Mouse (Mus musculus) thymus, adult 18-20 months (tissue): ENCODE results near the gene Tmem117.

Source experiments
- DNase-seq, 2 experiments: peaks; one replicate each; pipeline ENCODE4 v3.0.0; 2022; ENCODE audit warnings: mixed read lengths in 2 of 2

Gene Tmem117

GRCm38 (mm10) chr15:94649071-94649765, 20.2 kb downstream of the Tmem117 start:
- no peak for DNase-seq

DNA sequence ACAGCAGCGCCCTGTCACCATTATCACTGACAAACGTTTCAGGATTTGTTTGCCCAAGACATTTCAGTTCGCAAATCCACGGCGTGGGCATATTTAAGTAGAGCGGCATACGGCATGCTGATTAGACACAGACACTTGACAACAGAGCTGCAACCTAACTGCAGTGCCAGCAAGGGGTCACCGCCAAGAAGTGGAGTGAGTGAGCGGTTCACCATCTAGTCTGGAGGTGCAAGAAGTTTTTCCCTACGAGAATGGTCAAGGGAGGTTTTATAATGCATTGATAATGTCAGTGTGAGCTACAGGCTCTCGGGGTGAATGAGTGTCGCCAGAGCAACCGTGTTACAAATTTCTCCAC, 20.7 kb downstream of the Tmem117 start:
- DNase-seq, result no peak

DNA sequence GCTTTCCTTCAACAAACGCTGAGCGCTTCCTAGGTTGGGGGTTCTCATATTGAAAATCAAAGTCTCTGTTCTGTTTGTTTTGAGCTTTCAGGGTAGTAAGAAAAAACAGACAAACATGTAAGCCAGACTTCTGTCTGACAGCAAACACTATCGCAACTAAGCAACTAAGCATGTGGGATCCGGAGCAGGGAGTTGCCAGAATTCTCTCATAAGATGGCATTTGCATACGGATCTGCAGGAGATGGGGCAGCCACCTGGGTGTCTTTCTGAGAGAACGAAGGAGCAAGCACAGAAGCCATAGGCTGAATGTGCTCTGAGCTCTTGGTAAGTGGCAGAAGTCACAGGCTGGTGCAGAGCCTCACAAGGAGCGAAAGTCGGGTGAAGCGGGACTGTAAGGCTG, 22.3 kb downstream of the Tmem117 start:
- no peak for DNase-seq

- DNase-seq, result no peak
Observed at GRCm38 (mm10) chr15:94651969-94652842, 23.2 kb downstream of the Tmem117 start.

- no peak for DNase-seq
Observed at GRCm38 (mm10) chr15:94652843-94653206, 23.8 kb downstream of the Tmem117 start.

- DNase-seq, result no peak
Observed at GRCm38 (mm10) chr15:94655811-94656323, 26.8 kb downstream of the Tmem117 start.

DNA sequence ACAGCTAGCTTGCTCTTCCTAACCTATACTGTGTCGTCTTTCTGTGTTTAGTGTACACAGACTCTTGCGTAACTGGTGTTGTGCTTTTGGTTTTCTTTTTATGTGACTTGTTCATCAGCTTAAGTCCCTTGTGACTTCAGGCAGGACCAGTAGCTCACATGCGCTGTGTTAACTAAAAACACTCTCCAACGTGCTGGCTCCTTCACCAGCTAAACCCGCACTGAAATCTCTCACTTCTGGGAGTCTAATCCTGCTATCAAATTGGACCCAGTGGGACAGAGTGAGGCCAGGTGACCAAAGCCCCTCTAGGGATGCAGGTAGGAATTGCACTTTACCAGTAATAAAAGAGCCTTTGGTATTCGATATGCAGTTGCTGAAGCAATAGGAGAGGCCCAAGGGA, 28.9 kb downstream of the Tmem117 start:
- DNase-seq, result no peak

GRCm38 (mm10) chr15:94658392-94659111, 29.5 kb downstream of the Tmem117 start:
- no peak for DNase-seq

DNA sequence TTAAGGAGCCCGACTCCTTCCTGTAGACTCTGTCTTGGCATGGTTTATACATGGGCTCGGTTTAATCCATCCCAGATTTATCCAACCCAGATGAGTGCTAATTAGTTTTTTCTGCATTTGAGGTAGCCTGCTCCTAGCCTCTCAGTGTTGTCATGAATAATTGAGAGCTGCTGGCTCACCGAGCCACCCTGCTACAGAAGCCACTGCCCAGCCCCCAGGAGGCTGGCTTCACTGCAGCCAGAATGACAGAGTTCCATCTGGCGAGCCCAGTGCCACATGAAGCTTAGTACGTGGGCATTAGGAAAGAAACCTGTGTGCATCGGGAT, 30.0 kb downstream of the Tmem117 start:
- DNase-seq, result no peak

GRCm38 (mm10) chr15:94660913-94661312, 31.9 kb downstream of the Tmem117 start:
- DNase-seq, result no peak

- no peak for DNase-seq
Observed at GRCm38 (mm10) chr15:94661398-94661797, 32.4 kb downstream of the Tmem117 start.

- no peak for DNase-seq
Observed at GRCm38 (mm10) chr15:94664612-94665011, 35.6 kb downstream of the Tmem117 start.

DNA sequence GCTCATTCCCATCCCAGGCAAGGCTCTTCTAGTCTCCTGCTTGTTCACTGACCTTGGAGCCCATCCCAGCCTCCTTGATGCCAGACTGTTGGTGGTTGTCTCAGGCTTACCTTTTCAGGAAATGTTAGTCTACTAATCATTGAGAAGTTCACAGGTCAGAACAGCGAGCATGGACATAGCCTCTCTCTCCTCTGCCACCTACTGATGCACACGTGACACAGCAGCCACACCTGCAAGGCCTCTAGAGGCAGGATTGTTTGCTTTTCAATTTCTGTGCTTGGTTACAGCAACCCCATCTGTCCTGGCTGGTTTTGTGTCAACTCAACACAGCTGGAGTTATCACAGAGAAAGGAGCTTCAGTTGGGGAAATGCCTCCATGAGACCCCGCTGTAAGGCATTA, 52.1 kb downstream of the Tmem117 start:
- no peak for DNase-seq

- DNase-seq, result no peak
Observed at GRCm38 (mm10) chr15:94684269-94684668, 55.2 kb downstream of the Tmem117 start.

DNA sequence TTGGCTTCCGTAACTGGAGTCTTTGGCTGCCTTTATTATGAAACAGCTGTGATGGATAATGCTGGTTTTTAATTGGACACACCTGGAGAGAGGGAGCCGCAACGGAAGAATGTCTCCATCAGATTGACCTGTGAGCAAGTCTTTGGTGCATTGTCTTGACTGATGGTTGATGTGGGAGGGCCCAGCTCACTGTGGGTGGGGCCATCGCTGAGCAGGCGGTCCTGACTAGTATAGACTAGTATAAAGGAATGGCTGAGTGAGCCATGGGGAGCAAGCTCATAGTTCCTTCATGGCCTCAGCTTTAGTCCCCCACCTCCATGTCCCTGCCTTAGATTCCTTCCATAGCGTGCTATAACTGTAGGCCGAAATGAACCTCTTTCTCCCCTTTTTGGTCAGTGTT, 58.1 kb downstream of the Tmem117 start:
- no peak for DNase-seq

GRCm38 (mm10) chr15:94687629-94688028, 58.6 kb downstream of the Tmem117 start:
- DNase-seq, result no peak

GRCm38 (mm10) chr15:94689195-94689883, 60.3 kb downstream of the Tmem117 start:
- DNase-seq, result no peak

GRCm38 (mm10) chr15:94689884-94690231, 60.8 kb downstream of the Tmem117 start:
- no peak for DNase-seq

DNA sequence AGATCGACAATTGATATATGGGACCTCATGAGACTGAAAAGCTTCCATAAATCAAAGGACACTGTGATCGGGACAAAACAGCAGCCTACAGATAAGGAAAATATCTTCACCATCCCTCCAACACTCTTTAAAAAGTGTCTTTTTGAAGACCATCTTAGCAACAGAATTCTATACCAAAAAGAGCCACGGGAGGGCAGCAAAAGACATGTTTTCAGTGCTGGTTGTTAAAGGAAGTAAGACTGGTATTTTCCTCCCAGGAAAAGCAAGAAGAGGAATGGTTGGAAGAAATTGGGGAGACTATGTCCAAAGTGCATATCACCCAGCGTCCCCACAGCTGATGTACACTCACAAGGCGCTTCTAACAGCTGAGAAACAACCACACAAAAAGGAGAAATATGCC, 93.7 kb downstream of the Tmem117 start:
- no peak for DNase-seq

DNA sequence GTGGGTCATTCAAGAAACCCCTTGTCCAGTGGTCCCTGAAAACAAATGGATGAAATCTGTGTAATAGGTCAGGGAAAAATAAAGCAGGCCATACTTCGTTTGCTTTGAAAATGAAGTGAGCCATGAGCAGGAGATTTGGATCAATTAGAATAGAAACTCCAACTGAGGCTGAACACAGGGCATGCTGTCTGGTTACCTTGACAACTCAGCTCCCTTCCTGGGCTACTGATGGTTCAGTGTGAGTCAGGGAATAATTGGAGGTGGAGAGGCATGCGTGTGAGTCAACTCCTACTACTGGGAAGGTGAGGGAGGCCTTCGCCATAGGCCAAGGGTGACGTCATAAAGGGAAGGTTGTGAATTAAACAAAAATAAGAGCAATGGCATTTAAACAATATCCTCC, 103.1 kb downstream of the Tmem117 start:
- no peak for DNase-seq

GRCm38 (mm10) chr15:94769227-94769626, 140.2 kb downstream of the Tmem117 start:
- DNase-seq, result no peak

DNA sequence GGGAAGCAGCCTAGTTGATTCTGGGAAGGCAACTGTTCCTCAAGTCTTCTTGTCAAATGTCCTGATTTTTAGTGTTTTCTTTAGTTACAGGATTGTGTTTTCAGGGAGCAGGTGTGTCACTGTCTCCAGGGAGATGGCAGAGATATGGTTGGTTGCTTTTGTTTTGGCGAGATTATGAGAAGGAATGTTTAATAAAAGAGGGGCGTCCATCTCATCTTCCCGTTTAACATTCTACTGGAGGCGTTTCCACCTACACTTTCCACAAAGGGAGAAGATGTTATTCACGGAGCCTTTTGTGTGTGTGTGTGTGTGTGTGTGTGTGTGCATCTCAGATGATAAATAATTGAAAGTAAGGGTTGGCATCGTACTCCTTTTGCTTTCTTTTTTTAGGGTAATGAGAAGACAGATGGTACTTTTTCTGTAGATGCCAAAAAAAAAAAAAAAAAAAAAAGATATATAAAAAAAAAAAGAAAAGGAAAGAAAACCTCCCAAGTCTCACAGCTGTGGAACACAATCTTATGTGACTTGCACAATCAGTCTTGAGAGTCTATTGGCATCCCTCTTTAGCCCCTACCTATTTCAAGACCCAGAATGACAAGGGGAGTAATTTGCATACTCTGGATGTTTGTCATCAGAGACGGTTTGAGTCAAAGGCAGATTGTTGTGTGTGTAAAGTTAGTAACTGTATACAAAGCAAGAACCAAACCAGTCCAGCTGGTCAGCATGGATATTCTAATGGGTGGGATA, 142.0 kb downstream of the Tmem117 start:
- no peak for DNase-seq
